Mouse (Mus musculus) gastrocnemius, postnatal 14 days (tissue): ENCODE data around the gene Mus81. TPM values are rescaled to one million over a fixed set of nuclear protein-coding genes. Genes with fewer than 3 reads are reported as not detected.
A peak's percentile ranks its signal among the peaks of the same experiment; 100 is the strongest.
"Not testable (repeated sequence)": the region's sequence is repeated elsewhere in the genome, so short reads cannot be mapped to it uniquely, and the experiment has no call there.

Experiments used
- DNase-seq: peaks from one replicate; pipeline ENCODE4 v3.0.0; 2021; ENCODE audit warnings: mixed read lengths
- intact Hi-C: fragments of 180-260 bp; cut with DNase I; formaldehyde crosslinking; loops from one replicate; pipeline ENCODE4 v1.15.1; 2025; ENCODE audit warnings: low total_unique reads
- total RNA-seq, 2 experiments: library from RNA; stranded (reverse); gene quantifications; 2 replicates each; pipeline ENCODE4 v1.2.3; 2021

Mus81 gene
- total RNA-seq, 2 experiments from 2014 or later: 23.5 to 27.0 TPM

DNA sequence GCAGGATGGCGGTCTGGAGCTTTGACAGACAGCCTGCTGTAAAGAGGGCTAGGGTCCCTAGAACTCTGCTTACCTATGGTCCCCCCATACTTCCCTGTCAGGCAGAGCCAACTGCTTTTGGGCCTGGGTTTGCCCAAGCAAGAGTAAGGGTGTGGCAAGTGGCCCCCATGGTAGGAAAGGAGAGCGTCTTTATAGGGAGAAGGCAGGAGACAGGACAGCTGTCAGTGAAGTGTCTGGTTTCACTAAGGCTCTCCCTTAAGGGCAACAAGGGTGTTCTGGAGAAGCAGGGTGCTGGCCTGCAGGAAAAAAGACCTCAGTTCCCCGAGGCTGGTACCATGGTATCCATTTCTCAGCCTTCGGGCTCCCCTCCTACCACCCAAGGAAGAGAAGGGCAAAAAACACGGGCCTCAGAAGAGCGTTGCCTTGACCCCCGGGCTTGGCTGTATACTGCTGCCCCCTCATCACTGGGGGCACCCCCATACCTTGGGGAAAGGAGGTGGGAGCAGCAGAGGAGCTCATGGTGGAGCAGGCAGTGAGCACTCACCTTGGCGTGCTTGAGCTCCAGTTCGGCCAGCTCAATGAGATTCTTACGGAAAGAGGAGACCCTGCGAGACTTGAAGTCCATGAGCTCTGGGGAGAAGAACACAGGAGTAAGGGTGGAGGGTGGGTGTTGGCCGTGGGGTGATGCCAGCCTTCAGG is 7.3 kb upstream of the Mus81 start:
- intact Hi-C loops: no loop called here

DNA sequence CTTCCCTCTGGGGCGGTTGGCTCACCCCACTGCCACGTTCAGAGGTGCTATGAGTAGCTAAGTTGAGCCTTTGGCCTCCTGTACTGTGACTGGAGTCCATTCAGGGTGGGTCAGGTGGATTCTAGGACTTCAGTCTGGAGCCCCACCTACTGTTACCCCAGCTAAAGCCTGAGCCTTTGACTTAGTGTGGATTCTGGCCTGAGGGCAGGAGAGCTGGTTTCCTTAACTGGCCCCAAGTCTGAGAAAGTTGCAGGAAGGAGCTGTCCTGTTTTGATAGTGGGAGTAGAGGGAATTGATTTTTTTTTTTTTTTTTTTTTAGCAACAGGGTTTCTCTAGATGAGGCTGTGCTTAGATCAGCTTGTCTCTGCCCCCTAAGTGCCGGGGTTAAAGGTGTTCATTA is 6.1 kb upstream of the Mus81 start:
- DNase-seq: no peak
- intact Hi-C loops: no loop called here

More for the DNA sequence above, 7.3 kb upstream of the Mus81 start:
- no peak for DNase-seq

DNA sequence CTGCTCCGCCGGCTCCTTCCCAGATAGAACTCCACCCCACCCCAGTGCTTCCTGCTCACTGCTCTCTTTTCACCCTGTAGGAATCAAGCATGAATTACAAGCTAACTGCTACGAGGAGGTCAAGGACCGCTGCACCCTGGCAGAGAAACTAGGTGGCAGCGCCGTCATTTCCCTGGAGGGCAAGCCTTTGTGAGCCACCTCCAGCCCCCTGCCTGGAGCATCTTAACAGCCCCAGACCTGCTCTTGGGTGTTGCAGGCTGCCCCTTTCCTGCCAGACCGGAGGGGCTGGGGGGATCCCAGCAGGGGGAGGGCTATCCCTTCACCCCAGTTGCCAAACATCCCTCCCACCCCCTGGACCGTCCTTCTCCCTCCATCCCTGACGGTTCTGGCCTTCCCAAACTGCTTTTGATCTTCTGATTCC is 5.1 kb upstream of the Mus81 start:
- intact Hi-C loops, DNase-seq: not testable (repeated sequence)

DNA sequence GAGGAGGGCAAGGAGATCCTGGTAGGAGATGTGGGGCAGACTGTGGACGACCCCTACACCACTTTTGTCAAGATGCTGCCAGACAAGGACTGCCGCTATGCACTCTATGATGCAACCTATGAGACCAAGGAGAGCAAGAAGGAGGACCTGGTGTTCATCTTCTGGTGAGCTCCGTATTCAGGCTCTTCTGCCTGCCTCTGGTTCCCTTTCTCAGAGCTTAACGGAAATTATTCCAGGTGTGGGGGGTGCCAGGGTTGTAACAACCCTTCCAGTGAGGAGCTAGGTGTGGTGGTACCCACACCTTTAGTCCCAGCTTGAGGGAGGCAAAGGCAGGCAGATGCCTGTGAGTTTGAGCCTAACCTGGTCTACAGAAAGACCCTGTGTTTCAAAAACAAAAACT is 4.4 kb upstream of the Mus81 start:
- no peak for DNase-seq
- intact Hi-C loops: no loop called here

DNA sequence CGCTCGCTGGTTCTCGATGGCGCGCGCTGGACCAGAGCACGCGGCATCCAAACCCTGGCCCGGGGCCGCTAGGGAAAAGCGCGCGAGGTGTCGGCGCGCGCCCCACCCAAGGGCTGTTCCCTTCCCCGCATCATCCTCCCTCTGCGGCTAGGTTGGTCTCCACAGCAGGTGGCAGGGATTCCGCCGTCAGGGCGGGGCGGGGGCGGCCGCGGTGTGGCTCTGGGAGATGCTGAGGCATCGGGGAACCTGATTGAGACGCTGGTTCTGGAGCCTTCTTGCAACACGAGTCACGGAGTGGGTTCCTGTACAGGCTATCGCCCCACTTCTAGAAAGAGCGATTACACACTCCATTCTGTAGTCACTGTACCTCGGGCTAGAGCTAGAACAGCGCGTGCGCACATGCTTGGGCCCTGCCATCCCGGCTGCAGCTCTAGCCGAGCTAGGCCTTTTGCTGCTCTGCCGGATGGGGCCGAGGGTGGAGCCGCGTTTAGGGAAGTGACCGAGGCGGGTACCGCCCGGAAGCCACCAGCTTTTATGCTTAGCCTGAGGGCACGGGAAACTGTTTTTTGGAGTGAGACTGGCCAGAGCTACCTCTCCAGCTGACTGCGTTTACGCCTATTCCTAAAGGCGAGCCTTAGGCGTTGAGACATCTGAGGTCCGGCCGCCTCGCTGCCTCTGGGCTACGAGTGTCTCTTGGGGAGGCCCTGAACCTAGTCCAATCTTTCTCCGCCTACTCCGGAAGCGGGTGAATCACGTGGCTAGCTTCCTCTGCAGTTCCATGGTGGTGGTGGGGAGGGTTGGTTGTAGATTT is 2.9 kb upstream of the Mus81 start:
- DNase-seq: peak; percentile 84
- intact Hi-C loops: no loop called here

DNA sequence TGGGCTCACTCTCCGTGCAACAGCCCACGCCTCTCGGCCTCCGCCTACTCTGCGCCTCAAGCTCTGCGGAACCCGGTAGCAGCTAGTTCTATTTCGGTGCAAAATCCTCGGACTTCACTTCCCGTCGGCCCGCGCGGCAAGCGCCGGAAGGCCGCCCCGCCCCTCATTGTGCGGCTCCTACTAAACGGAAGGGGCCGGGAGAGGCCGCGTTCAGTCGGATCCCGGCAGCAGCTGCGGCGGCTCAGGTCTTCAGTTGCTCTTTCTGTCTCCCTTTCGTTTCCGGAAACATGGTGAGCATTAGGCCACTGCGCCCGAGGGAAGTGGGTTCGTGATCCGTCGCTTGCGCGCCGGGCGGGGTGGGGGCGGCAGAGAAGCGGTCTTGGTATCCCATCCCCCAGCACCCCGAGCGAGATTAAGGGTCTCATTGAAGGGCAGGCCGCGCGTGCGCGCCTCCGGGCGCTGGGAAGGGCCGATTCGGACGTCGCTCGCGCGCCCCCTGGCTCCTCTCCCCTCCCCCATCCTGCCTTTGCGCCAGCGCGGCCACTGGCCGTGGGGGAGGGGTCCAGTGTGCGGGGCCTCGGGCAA is 2.2 kb upstream of the Mus81 start, which contains the start of gene Cfl1:
TSS of gene Cfl1 (plus strand) at position 143 of the 585 bp plus-strand sequence.
- intact Hi-C loops: no loop called here
- peak; percentile 94 for DNase-seq

DNA sequence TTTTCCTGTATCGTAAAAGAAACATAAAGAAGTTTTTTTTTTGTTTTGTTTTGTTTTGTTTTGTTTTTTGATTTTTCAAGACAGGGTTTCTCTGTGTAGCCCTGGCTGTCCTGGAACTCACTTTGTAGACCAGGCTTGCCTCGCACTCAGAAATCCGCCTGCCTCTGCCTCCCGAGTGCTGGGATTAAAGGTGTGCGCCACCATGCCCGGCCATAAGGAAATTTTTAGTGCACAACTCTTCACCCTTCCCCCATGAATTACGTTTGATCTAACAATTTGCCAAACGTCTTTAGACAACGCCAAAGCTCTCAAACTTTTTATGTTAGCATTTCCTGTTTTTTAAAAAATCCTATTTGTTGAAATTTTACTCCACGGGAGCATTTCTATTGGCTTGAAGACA is 1.5 kb upstream of the Mus81 start:
- intact Hi-C loops, DNase-seq: not testable (repeated sequence)

DNA sequence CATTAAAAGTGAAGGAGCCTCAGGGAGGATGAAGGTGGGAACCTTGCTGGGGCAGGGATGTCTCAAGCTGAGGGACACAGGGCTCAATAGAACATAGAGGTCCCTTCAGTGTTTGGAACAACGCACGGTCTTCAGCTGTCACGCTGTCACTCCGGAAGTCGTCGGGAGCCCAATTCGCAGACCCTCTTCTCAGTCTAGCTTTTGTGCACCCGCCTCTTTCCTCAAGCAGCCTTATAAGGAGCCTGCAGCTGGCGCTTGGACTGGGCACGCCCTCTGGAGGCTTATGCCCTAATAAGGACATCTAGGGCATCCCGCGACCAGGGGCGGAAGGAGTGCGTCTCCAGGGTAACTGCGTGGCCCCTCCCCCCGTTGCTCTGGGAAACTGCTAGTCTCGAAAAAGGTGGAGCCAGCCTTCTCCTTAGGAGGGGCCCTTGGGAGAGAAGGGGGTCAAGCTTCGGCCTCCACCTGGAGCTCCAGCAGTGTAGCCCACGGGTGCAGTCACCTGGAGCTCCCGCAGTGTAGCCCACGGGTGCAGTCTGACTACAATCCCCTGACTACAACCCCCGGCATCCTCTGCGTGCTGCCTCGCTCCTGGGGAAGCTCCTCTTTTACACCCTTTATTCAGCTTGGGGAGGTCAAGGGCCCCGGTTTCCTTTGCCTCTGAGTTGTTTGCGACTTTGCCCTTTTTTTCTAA is 823 bp upstream of the Mus81 start:
- intact Hi-C loops: no loop called here

DNA sequence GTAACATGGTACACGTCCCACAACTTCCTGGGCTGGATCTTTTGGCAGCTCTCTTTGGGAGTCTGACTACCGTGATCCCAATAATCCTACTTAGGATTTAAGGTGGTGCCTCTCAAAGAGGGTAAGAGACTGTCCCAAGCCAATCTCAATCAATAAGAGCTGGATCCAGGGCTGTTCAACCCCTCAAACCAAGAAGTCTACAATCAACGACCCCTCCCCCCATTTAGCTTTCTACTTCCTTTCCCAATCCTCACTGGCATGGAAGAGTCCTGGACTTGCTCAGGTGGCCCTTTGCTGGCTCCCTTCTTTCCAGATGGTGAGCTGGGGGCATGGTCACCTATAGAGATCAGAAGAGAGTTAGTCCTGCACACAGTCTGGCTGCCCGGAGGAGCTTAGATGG is 1.4 kb downstream of the Mus81 start:
- DNase-seq: no peak
- intact Hi-C loops: no loop called here

More for the DNA sequence above, 823 bp upstream of the Mus81 start:
- DNase-seq: peak; percentile 98

DNA sequence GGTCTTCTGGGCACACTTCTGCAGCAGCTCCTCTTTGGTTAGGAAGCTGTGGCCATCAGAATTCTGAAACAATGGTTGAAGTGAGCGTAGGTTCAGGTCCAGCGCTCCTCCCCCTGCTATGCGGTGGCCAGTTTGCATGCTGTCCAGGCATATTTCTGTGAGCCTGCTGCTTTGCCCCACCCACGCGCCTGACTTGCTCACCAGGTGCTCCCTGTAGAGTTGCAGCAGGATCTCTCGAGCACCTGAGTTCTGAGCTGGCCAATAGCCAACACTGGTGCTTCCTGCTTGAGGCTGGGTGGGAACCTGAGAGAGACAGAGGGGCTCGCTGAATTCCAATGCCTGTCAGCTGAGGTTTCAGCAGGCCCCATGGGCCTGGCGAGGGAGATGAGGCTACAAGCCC is 1.9 kb downstream of the Mus81 start:
- intact Hi-C loops: no loop called here
- no peak for DNase-seq

DNA sequence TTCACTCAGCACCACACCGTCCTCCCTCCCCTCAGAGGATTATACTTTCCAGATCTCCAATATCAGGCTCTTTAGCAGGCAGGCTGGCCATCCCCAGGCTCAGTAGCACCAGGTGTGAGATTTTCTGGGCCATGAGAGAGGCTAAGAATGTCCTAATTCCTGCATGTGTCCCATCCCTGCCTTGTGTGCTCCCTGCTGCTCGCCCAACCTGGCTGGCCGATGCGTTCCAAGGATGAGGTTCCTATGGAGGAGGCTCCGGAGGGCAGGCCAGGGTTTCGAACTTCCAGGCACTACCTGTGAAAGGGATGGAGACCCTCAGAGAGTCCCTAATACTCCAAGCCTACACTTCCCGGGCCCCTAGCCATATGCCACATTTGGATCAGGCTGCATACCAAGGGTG is 2.4 kb downstream of the Mus81 start:
- intact Hi-C loops: no loop called here
- no peak for DNase-seq

DNA sequence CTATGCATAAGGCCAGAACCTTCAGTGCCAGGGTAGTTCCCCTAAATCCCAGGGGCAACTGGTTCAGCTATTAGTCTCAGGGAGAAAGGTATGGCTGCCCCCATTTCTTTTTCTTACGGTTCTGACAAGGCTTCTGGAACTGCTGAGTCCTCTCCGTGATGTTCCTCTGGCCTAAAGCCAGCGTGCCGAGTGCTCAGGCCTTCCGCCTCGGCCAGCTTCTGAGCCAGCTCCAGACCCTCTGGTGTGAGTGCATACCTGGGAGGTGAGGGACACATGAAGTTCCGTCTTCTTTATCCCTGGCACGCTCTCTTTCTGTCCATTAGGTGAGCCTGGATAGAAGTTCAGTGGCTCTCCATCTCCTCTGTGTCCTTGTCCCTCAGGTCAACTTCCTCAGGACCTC is 2.8 kb downstream of the Mus81 start:
- intact Hi-C loops: no loop called here
- DNase-seq: no peak

DNA sequence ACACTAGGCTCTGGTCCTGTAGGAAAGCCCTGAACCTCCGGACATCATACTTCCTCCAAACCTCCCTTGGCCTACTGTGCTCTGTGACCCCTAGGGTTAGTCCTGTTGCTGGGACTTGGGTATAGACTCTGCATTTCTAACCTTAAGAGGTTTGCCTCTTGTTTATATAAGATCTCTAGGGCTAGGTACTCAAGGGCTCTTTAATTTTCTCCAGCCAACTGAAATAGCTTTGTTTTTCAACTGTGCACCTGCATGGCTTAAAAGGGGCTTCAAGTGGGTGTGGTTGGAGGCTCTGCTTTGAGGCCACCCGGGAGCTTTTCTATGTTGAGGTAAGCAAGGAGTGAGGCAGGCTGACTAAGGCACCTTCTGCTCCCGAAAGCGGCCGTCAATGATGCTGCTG is 3.7 kb downstream of the Mus81 start:
- no peak for DNase-seq
- intact Hi-C loops: no loop called here

DNA sequence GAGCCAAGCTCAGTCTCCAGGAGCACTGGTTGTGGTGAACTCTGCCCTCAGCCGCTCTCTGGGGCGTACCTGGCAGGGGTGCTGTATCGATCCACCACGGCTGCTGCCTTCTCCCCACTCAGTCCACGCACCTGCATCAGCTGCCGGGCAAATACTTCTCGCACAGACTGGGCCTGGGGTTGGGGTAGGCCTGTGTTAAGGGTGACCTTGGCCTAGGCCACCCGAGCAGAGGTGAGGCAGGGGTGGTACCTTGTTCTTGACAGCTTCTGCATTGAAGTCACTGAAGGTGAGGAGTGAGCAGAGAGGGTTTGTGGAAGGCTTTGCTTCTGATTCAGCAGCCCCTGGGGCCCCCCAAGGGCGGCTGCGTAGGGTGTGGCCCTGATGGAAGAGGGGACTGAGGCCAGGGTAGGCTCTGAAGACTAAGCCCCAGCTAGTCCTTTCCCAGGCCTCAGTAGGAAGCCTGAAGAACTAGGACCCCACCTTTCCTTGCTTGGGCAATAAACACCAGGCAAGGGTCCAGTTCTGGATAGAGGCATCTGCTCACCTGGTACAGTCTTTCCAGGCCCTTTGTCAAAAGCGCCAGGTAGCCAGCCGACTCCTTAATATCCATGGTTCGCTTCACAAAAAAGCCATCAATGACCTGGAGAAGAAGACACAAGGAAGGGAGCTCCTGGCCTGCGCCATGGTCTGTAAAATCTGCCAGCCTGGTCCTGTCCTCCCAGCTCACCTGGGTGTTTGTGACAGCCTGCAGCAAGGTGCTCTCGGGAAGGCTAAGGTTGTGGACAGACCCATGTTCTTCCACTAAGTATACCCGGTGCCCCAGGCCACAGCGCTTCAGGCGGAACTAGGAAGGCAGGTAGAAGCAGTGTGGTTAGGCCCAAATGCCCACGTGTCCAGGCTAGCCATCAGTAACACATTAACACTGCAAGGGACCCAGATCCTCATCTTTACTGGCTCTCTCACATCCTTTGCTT is 4.5 kb downstream of the Mus81 start:
- no peak for DNase-seq
- intact Hi-C loops: no loop called here

DNA sequence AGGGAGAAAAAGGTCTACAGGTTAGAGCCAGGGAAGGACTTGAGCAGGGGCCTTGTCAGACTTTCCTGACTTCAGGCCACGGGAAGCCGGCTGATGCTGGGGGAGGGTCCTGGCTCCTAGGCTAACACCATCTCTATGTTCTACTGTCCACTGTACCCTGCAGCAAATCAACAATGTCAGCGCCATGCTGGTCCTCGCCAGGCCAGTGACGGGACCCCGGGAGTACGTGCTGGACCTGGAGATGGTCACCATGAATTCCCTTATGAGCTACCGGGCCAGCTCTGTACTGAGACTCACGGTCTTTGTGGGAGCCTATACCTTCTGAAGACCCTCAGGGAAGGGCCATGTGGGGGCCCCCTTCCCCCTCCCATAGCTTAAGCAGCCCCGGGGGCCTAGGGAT is 6.8 kb downstream of the Mus81 start:
- no peak for DNase-seq
- intact Hi-C loops: no loop called here

DNA sequence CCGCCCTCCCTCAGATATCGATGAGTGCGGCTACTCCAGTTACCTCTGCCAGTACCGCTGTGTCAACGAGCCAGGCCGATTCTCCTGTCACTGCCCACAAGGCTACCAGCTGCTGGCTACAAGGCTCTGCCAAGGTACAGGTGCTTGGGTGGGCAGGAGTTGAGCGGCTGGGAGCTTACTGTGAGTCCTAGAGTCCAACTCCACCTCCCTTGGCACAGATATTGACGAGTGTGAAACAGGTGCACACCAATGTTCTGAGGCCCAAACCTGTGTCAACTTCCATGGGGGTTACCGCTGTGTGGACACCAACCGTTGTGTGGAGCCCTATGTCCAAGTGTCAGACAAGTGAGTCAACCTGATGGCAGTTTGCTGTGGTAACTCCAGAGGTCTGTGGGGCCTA is 8.2 kb downstream of the Mus81 start:
- no peak for DNase-seq
- intact Hi-C loops: no loop called here

DNA sequence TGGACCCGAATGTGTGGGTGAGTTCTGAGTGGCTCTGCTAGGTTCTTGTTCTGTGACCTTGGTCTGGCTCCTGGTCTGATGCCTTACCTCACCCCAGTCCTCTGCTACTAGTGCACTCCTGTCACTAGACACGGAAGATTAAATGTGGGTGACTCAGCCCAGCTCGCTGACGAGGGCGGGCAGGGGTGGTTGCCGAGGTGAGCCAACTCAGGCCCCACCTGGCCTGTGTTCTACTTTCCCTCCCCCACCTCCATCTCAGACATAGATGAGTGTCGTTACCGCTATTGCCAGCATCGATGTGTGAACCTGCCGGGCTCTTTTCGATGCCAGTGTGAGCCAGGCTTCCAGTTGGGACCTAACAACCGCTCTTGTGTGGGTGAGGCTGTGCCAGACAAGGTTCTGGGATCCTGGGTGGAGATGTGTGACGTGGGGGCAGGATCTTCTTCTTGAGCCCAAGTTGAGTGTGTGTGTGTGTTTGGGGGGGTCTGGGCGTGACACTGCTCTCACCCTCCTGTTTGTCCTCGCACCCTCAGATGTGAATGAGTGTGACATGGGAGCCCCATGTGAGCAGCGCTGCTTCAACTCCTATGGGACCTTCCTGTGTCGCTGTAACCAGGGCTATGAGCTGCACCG is 10.4 kb downstream of the Mus81 start:
- DNase-seq: no peak
- intact Hi-C loops: no loop called here

DNA sequence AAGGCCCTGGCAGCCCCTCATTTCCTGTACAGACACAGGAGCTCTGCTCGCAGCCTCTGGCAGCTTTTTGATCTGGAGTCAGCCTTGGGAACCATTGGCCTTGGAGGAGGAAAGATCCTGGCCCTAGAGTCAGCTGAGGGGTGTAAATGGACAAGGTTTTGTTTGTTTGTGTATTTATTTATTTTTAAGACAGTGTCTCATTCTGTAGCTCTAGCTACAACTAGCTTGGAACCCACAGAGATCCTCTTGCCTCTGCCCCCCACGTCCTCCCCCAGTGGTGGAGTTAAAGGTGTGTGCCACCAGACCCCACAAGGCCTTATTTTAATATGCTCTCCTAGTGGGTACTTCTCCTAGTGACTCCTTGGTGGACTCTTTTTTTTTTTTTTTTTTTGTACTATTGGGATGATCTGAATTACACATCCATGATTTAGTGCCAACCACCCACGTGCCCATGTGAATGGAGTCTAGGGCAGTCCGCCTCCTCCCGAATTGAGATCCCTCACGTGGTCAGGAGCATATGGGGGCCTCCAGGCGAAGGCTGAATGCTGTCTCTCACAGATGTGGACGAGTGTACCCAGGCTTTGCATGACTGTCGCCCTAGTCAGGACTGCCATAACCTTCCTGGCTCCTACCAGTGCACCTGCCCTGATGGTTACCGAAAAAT is 11.1 kb downstream of the Mus81 start:
- intact Hi-C loops: no loop called here
- no peak for DNase-seq
